Mouse (Mus musculus) olfactory bulb, adult 2 months (tissue): ENCODE results near the gene Ttll8.

Experiments used
- CTCF ChIP-seq: fragments of 200-500 bp; IDR thresholded peaks from 2 replicates; pipeline ENCODE4 v1.5.1; 2012; ENCODE audit warnings: low read depth, mild to moderate bottlenecking, low read length, moderate library complexity; ENCODE audit not compliant: insufficient read depth
- POLR2A ChIP-seq: fragments of 200-500 bp; IDR thresholded peaks from 2 replicates; pipeline ENCODE4 v1.6.1; 2012; ENCODE audit warnings: mild to moderate bottlenecking, low read depth, low read length, moderate library complexity; ENCODE audit not compliant: insufficient read depth

- TF ChIP-seq POLR2A: no peak
- no peak for TF ChIP-seq CTCF
These were observed 9.9 kb upstream of the Ttll8 start for GRCm38 (mm10) chr15:88964070-88964578.
